Mouse (Mus musculus): ENCODE results near the gene Klhdc9. TPM values are rescaled to one million over a fixed set of nuclear protein-coding genes. Genes with fewer than 3 reads are reported as not detected.

The Klhdc9 gene
- polyA plus RNA-seq, 1 experiment = 2.3 TPM

Other genes with a start within 250 kb of the Klhdc9 start
- gene Cfap126, start 246.9 kb downstream of the Klhdc9 start, polyA plus RNA-seq (2012; rRNA removed) = 11.3 and 12.6 TPM in 2 replicates
- gene Sdhc, start 210.2 kb downstream of the Klhdc9 start, polyA plus RNA-seq (2012; rRNA removed) = 286 and 310 TPM in 2 replicates
- 24.1 and 28.5 TPM in 2 replicates for gene Mpz, start 210.1 kb downstream of the Klhdc9 start, polyA plus RNA-seq (2012; rRNA removed)
- gene Pcp4l1, start 164.5 kb downstream of the Klhdc9 start, polyA plus RNA-seq (2012; rRNA removed) = 317 and 416 TPM in 2 replicates
- 0.04 TPM in 1 of 2 replicates, not detected in the other for gene Nr1i3, start 146.8 kb downstream of the Klhdc9 start, polyA plus RNA-seq (2012; rRNA removed)
- 35.0 and 39.6 TPM in 2 replicates for gene Tomm40l, start 138.3 kb downstream of the Klhdc9 start, polyA plus RNA-seq (2012; rRNA removed)
- gene Apoa2, start 135.7 kb downstream of the Klhdc9 start, polyA plus RNA-seq (2012; rRNA removed) = 1.0 and 1.8 TPM in 2 replicates
- 64.8 and 72.7 TPM in 2 replicates for gene Fcer1g, start 126.4 kb downstream of the Klhdc9 start, polyA plus RNA-seq (2012; rRNA removed)
- 0.43 and 0.46 TPM in 2 replicates for gene Adamts4, start 110.4 kb downstream of the Klhdc9 start, polyA plus RNA-seq (2012; rRNA removed)
- 110 and 141 TPM in 2 replicates for gene Ndufs2, start 109.4 kb downstream of the Klhdc9 start, polyA plus RNA-seq (2012; rRNA removed)
- 71.4 and 74.6 TPM in 2 replicates for gene B4galt3, start 90.5 kb downstream of the Klhdc9 start, polyA plus RNA-seq (2012; rRNA removed)
- gene Ppox, start 79.6 kb downstream of the Klhdc9 start, polyA plus RNA-seq (2012; rRNA removed) = 91.3 and 136 TPM in 2 replicates
- 44.7 and 48.4 TPM in 2 replicates for gene Usp21, start 72.8 kb downstream of the Klhdc9 start, polyA plus RNA-seq (2012; rRNA removed)
- 78.1 and 81.2 TPM in 2 replicates for gene Ufc1, start 65.8 kb downstream of the Klhdc9 start, polyA plus RNA-seq (2012; rRNA removed)
- 50.0 and 53.0 TPM in 2 replicates for gene Dedd, start 31.7 kb downstream of the Klhdc9 start, polyA plus RNA-seq (2012; rRNA removed)
- 63.1 and 70.2 TPM in 2 replicates for gene Nit1, start 15.2 kb downstream of the Klhdc9 start, polyA plus RNA-seq (2012; rRNA removed)
- 47.8 and 66.6 TPM in 2 replicates for gene Pfdn2, start 15.1 kb downstream of the Klhdc9 start, polyA plus RNA-seq (2012; rRNA removed)
- 35.1 and 39.2 TPM in 2 replicates for gene Nectin4, start 9.3 kb upstream of the Klhdc9 start, polyA plus RNA-seq (2012; rRNA removed)
- 4.2 and 5.0 TPM in 2 replicates for gene Arhgap30, start 28.2 kb upstream of the Klhdc9 start, polyA plus RNA-seq (2012; rRNA removed)
- gene Usf1, start 50.5 kb upstream of the Klhdc9 start, polyA plus RNA-seq (2012; rRNA removed) = 68.7 and 73.4 TPM in 2 replicates
- 5.4 and 8.4 TPM in 2 replicates for gene Tstd1, start 58.1 kb upstream of the Klhdc9 start, polyA plus RNA-seq (2012; rRNA removed)
- gene F11r, start 76.7 kb upstream of the Klhdc9 start, polyA plus RNA-seq (2012; rRNA removed) = 76.3 and 79.2 TPM in 2 replicates
- gene Alyref2, start 142.7 kb upstream of the Klhdc9 start, polyA plus RNA-seq (2012; rRNA removed) = 7.9 and 8.8 TPM in 2 replicates
- 0.06 TPM in 1 of 2 replicates, not detected in the other for gene Itln1, start 174.5 kb upstream of the Klhdc9 start, polyA plus RNA-seq (2012; rRNA removed)
- gene Cd244a, start 198.4 kb upstream of the Klhdc9 start, polyA plus RNA-seq (2012; rRNA removed) = 0.73 and 0.75 TPM in 2 replicates
- gene Ly9, start 246.6 kb upstream of the Klhdc9 start, polyA plus RNA-seq (2012; rRNA removed) = 1.6 and 2.0 TPM in 2 replicates

Data from urinary bladder, adult 2 months (tissue).